Mouse (Mus musculus): ENCODE measurements around the gene Phf11c.
"Not testable (repeated sequence)": the region's sequence is repeated elsewhere in the genome, so short reads cannot be mapped to it uniquely, and the experiment has no call there.

Phf11c gene

GRCm38 (mm10) chr14:59395281-59395680 lies at the start of gene Phf11c:
Gene Phf11c (minus strand): TSS chr14:59395381.
- no peak for DNase-seq (ENCODE audit: low read depth, low spot score)

GRCm38 (mm10) chr14:59441472-59441805 lies 46.3 kb upstream of the Phf11c start:
- peak; percentile 43 for DNase-seq (ENCODE audit: low read depth, low spot score)

- peak; percentile 96 for DNase-seq (ENCODE audit: low read depth, low spot score)
Observed at GRCm38 (mm10) chr14:59440558-59441471, 45.6 kb upstream of the Phf11c start, which contains the start of the genes Setdb2 and Cab39l. Gene Setdb2 (minus strand): TSS chr14:59440884. Gene Cab39l (plus strand): TSS chr14:59440972.

GRCm38 (mm10) chr14:59440039-59440438 lies 44.9 kb upstream of the Phf11c start:
- DNase-seq (ENCODE audit: low read depth, low spot score), result peak; percentile 35

- no peak for DNase-seq (ENCODE audit: low read depth, low spot score)
Observed at GRCm38 (mm10) chr14:59438505-59438904, 43.3 kb upstream of the Phf11c start.

- DNase-seq (ENCODE audit: low read depth, low spot score), result no peak
Observed at GRCm38 (mm10) chr14:59437398-59437797, 42.2 kb upstream of the Phf11c start.

- DNase-seq (ENCODE audit: low read depth, low spot score), result no peak
Observed at GRCm38 (mm10) chr14:59435206-59435605, 40.0 kb upstream of the Phf11c start.

GRCm38 (mm10) chr14:59433902-59434301 lies 38.7 kb upstream of the Phf11c start:
- no peak for DNase-seq (ENCODE audit: low read depth, low spot score)

- no peak for DNase-seq (ENCODE audit: low read depth, low spot score)
Observed at GRCm38 (mm10) chr14:59430556-59430955, 35.4 kb upstream of the Phf11c start.

- no peak for DNase-seq (ENCODE audit: low read depth, low spot score)
Observed at GRCm38 (mm10) chr14:59422912-59423663, 27.9 kb upstream of the Phf11c start.

GRCm38 (mm10) chr14:59418171-59418570 lies 23.0 kb upstream of the Phf11c start:
- DNase-seq (ENCODE audit: low read depth, low spot score), result no peak

GRCm38 (mm10) chr14:59414979-59415378 lies 19.8 kb upstream of the Phf11c start:
- DNase-seq (ENCODE audit: low read depth, low spot score), result not testable (repeated sequence)

- DNase-seq (ENCODE audit: low read depth, low spot score), result peak; percentile 50
Observed at GRCm38 (mm10) chr14:59396999-59397398, 1.8 kb upstream of the Phf11c start.

GRCm38 (mm10) chr14:59390181-59390580 lies 5.0 kb downstream of the Phf11c start:
- DNase-seq (ENCODE audit: low read depth, low spot score), result not testable (repeated sequence)

- no peak for DNase-seq (ENCODE audit: low read depth, low spot score)
Observed at GRCm38 (mm10) chr14:59389532-59389931, 5.6 kb downstream of the Phf11c start.

- DNase-seq (ENCODE audit: low read depth, low spot score), result no peak
Observed at GRCm38 (mm10) chr14:59370348-59371068, 24.7 kb downstream of the Phf11c start.

- no peak for DNase-seq (ENCODE audit: low read depth, low spot score)
Observed at GRCm38 (mm10) chr14:59366386-59367105, 28.6 kb downstream of the Phf11c start.

- no peak for DNase-seq (ENCODE audit: low read depth, low spot score)
Observed at GRCm38 (mm10) chr14:59365244-59365644, 29.9 kb downstream of the Phf11c start, which contains the start of gene Phf11d. Gene Phf11d (minus strand): TSS chr14:59365470.

GRCm38 (mm10) chr14:59341189-59341588 lies 54.0 kb downstream of the Phf11c start, which contains the start of gene Phf11b:
Gene Phf11b (minus strand): TSS chr14:59341351.
- peak; percentile 81 for DNase-seq (ENCODE audit: low read depth, low spot score)

- peak; percentile 51 for DNase-seq (ENCODE audit: low read depth, low spot score)
Observed at GRCm38 (mm10) chr14:59339541-59339940, 55.6 kb downstream of the Phf11c start.

GRCm38 (mm10) chr14:59336056-59336455 lies 59.1 kb downstream of the Phf11c start:
- DNase-seq (ENCODE audit: low read depth, low spot score), result not testable (repeated sequence)

All from CD4-positive helper T cell, adult 2 months (primary cell).